27 mouse cellular contexts compared by ENCODE assay signal in genomic region chr2:67487162-67487561, GRCm38 (mm10). TPM values are rescaled to one million over a fixed set of nuclear protein-coding genes. Genes with fewer than 3 reads are reported as not detected.
DNase-seq lines count a peak whose midpoint lies in the region; ATAC-seq and TF ChIP-seq lines count a peak whose summit lies in the region.
"Had no signal": no experiment of that assay in that cellular context is flagged by ENCODE, and none has a peak within 500 bp of the region (broad histone marks: within the 10 kb centered on the region; RNA-seq: fewer than 3 reads in every experiment).

No protein-coding gene starts in this region.

- no peak overlapping the region for H3K4me2 ChIP-seq in forebrain, postnatal 0 days (ENCODE audit: low read depth)
- H3K4me2 ChIP-seq in forebrain, embryonic 13.5 days, result no peak overlapping the region
- no peak overlapping the region for H3K4me2 ChIP-seq in stomach, postnatal 0 days (replicated peaks; ENCODE audit: low read depth)
- H3K4me2 ChIP-seq: heart, embryonic 15.5 days; limb, embryonic 13.5 days had no signal

- H3K4me3 ChIP-seq in forebrain, postnatal 0 days (ENCODE audit: low read depth, low read length), result no peak overlapping the region
- H3K4me3 ChIP-seq in forebrain, embryonic 13.5 days, result no peak overlapping the region
- H3K4me3 ChIP-seq in stomach, postnatal 0 days (ENCODE audit: low read depth, low read length), result no peak overlapping the region
- H3K4me3 ChIP-seq: heart, embryonic 15.5 days; limb, embryonic 13.5 days had no signal

- WGBS in forebrain, postnatal 0 days, result 52% methylated on average over 3 of the region's 3 CpGs
- 54% methylated on average over 3 of the region's 3 CpGs for WGBS in forebrain, embryonic 13.5 days
- WGBS in stomach, postnatal 0 days, result 65% methylated on average over 3 of the region's 3 CpGs

- H3K27ac ChIP-seq in forebrain, postnatal 0 days (ENCODE audit: low read depth, low read length), result no peak overlapping the region
- H3K27ac ChIP-seq in forebrain, embryonic 13.5 days, result no peak overlapping the region
- no peak overlapping the region for H3K27ac ChIP-seq in stomach, postnatal 0 days (replicated peaks)
- H3K27ac ChIP-seq: heart, embryonic 15.5 days; limb, embryonic 13.5 days; liver, embryonic 14.5 days had no signal

- no peaks in the 10 kb centered on the region for H3K9me3 ChIP-seq in forebrain, postnatal 0 days (ENCODE audit: low read length)
- H3K9me3 ChIP-seq in forebrain, embryonic 13.5 days (replicated peaks), result no peaks in the 10 kb centered on the region
- no peaks in the 10 kb centered on the region for H3K9me3 ChIP-seq in stomach, postnatal 0 days (ENCODE audit: control insufficient read depth, low read length)
- H3K9me3 ChIP-seq: heart, embryonic 15.5 days; limb, embryonic 13.5 days had no signal

- peak; percentile 71 for ATAC-seq in forebrain, postnatal 0 days
- no peak for ATAC-seq in forebrain, embryonic 13.5 days
- ATAC-seq in stomach, postnatal 0 days (ENCODE audit: low FRiP score, low TSS enrichment), result no peak
- ATAC-seq: inflammation-experienced regulatory T-cells, adult 6 months; midbrain, embryonic 16.5 days had no signal

- no peaks in the 10 kb centered on the region for H3K36me3 ChIP-seq in forebrain, postnatal 0 days (ENCODE audit: insufficient read depth)
- H3K36me3 ChIP-seq in forebrain, embryonic 13.5 days (ENCODE audit: poor library complexity, severe bottlenecking), result no peaks in the 10 kb centered on the region
- H3K36me3 ChIP-seq in stomach, postnatal 0 days (ENCODE audit: control insufficient read depth, insufficient read depth, low read length), result no peaks in the 10 kb centered on the region
- H3K36me3 ChIP-seq: heart, embryonic 15.5 days; limb, embryonic 13.5 days had no signal

- no peaks in the 10 kb centered on the region for H3K4me1 ChIP-seq in forebrain, postnatal 0 days (ENCODE audit: insufficient read depth)
- peaks cover 23% of the 10 kb centered on the region for H3K4me1 ChIP-seq in forebrain, embryonic 13.5 days
- H3K4me1 ChIP-seq in stomach, postnatal 0 days (replicated peaks; ENCODE audit: control insufficient read depth, insufficient read depth), result no peaks in the 10 kb centered on the region
- H3K4me1 ChIP-seq: heart, embryonic 15.5 days had no signal

- no peak for TF ChIP-seq CTCF in forebrain, postnatal 0 days (IDR thresholded peaks at IDR 0.05; ENCODE audit: low read depth)
- no peak for TF ChIP-seq CTCF in stomach, postnatal 0 days (IDR thresholded peaks at IDR 0.05; ENCODE audit: low read depth)

- no peak for TF ChIP-seq EP300 in stomach, postnatal 0 days (optimal IDR thresholded peaks at IDR 0.05)

- DNase-seq in forebrain, postnatal 0 days, result peak; percentile 36
- peak; percentile 12 to 13 for DNase-seq in frontal cortex, postnatal 10 days (ENCODE audit: low spot score in 2 of 2)
- DNase-seq in layer of hippocampus, postnatal 36 days, result peak; percentile 22 to 29
- DNase-seq in right cerebral cortex, postnatal 14 days, result peak; percentile 7
- no peak for DNase-seq in adrenal gland, adult (ENCODE audit: inconsistent age in 2 of 2, low spot score in 1 of 2)
- no peak for DNase-seq in kidney, adult 11 months
- DNase-seq in stomach, postnatal 0 days (ENCODE audit: low spot score), result no peak
- DNase-seq: adrenal gland, adult 2 months; cerebellum, adult 2 months; heart, adult 18-20 months; retina, postnatal 1 day; thymus, postnatal 25 days had no signal

- no peaks in the 10 kb centered on the region for H3K27me3 ChIP-seq in forebrain, postnatal 0 days (ENCODE audit: insufficient read depth, low read length)
- no peaks in the 10 kb centered on the region for H3K27me3 ChIP-seq in forebrain, embryonic 13.5 days
- no peaks in the 10 kb centered on the region for H3K27me3 ChIP-seq in stomach, postnatal 0 days (ENCODE audit: control insufficient read depth, insufficient read depth, low read length)
- H3K27me3 ChIP-seq: heart, embryonic 15.5 days; limb, embryonic 13.5 days had no signal

- H3K9ac ChIP-seq in forebrain, postnatal 0 days, result no peak overlapping the region
- H3K9ac ChIP-seq in forebrain, embryonic 13.5 days, result no peak overlapping the region
- H3K9ac ChIP-seq in stomach, postnatal 0 days (ENCODE audit: low read length), result no peak overlapping the region
- H3K9ac ChIP-seq: heart, embryonic 15.5 days; limb, embryonic 13.5 days; liver, embryonic 14.5 days had no signal

RNA-seq across cellular contexts. Expression of gene Xirp2, which starts 41.4 kb away (rescaled TPM):
- total RNA-seq in forebrain, postnatal 0 days (2014; rRNA removed), result 0.08 TPM in 1 of 2 replicates, not detected in the other
- not detected in 2 replicates for polyA plus RNA-seq in forebrain, postnatal 0 days (2015; fragmentation: Nextera tagmentation; extraction: Ambion mirVana)
- polyA plus RNA-seq in forebrain, embryonic 13.5 days (2015; fragmentation: Nextera tagmentation; extraction: Ambion mirVana), result not detected in 2 replicates
- not detected for total RNA-seq in layer of hippocampus, postnatal 36 days (2021)
- 0.01 TPM in 1 of 2 replicates, not detected in the other for polyA plus RNA-seq in stomach, postnatal 0 days (2015; fragmentation: Nextera tagmentation; extraction: Ambion mirVana)
- total RNA-seq: adrenal gland, adult 2 months; layer of hippocampus, postnatal 14 days; megakaryocyte progenitor cell, adult 5-6 weeks; MEL had no signal
- polyA plus RNA-seq: adrenal gland, adult 2 months; cerebellum, adult 2 months; hindbrain, embryonic 11.5 days; inflammation-experienced regulatory T-cells, adult 6 months; kidney, embryonic 14.5 days; limb, embryonic 13.5 days; liver, embryonic 14.5 days; midbrain, embryonic 16.5 days; testis, adult 2 months had no signal

RNA-seq across cellular contexts. Expression of gene Gm26727, which starts 54.2 kb away (rescaled TPM):
- not detected in 2 replicates for total RNA-seq in forebrain, postnatal 0 days (2014; rRNA removed)
- polyA plus RNA-seq in forebrain, postnatal 0 days (2015; fragmentation: Nextera tagmentation; extraction: Ambion mirVana), result not detected in 2 replicates
- not detected in 2 replicates for polyA plus RNA-seq in forebrain, embryonic 13.5 days (2015; fragmentation: Nextera tagmentation; extraction: Ambion mirVana)
- not detected for total RNA-seq in layer of hippocampus, postnatal 36 days (2021)
- not detected in 2 replicates for polyA plus RNA-seq in stomach, postnatal 0 days (2015; fragmentation: Nextera tagmentation; extraction: Ambion mirVana)
- total RNA-seq: adrenal gland, adult 2 months; gastrocnemius, adult 18-20 months; heart, adult 18-20 months; layer of hippocampus, postnatal 14 days; megakaryocyte progenitor cell, adult 5-6 weeks; MEL had no signal
- polyA plus RNA-seq: adrenal gland, adult 2 months; cerebellum, adult 2 months; embryonic facial prominence, embryonic 14.5 days; heart, embryonic 15.5 days; hindbrain, embryonic 11.5 days; inflammation-experienced regulatory T-cells, adult 6 months; kidney, embryonic 14.5 days; limb, embryonic 13.5 days; liver, embryonic 14.5 days; lung, embryonic 16.5 days; midbrain, embryonic 16.5 days; testis, adult 2 months had no signal

Comparison
In these comparisons a context has a peak if more than half of its experiments do, and no peak if none do; other contexts are left out.
1. DNase-seq: peak in forebrain, postnatal 0 days (single experiment), frontal cortex, postnatal 10 days (2 of 2), layer of hippocampus, postnatal 36 days (2 of 2) and right cerebral cortex, postnatal 14 days (single experiment); none in adrenal gland, adult (0 of 2), kidney, adult 11 months (single experiment) and stomach, postnatal 0 days (single experiment).